Mouse (Mus musculus) thymus, adult 2 months (tissue): ENCODE data around the gene Tnfsf13.

ENCODE experiments used
- CTCF ChIP-seq: fragments of 200-500 bp; IDR thresholded peaks from 2 replicates; pipeline ENCODE4 v1.5.1; 2012; ENCODE audit warnings: mild to moderate bottlenecking, control low read depth, low read length, moderate library complexity, borderline replicate concordance; ENCODE audit not compliant: control insufficient read depth, poor library complexity, insufficient read depth; ENCODE audit errors: extremely low read depth
- POLR2A ChIP-seq: fragments of 200-500 bp; IDR thresholded peaks from 2 replicates; pipeline ENCODE4 v1.6.1; 2012; ENCODE audit warnings: mild to moderate bottlenecking, low read length, control low read depth, moderate library complexity; ENCODE audit not compliant: control insufficient read depth, poor library complexity, insufficient read depth; ENCODE audit errors: extremely low read depth

DNA sequence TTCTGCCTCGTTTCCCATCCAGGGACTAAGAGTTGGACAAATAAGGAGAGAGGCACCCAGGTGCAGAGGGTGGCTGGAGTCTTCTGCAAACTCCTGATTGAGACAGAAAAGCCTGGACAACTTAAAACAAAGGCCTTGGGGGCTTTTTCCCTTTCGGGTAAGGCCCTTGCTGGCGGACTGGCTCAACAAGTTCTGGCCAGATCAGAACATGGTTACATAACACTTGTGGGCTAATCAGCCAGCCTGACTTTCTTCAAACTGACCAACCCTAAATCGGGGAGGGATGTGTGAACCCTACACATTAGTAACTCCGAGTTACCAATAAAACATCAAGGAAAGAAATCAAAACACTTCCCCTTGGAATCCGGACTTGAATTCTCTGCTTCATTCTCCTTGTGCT is 35.3 kb upstream of the Tnfsf13 start:
- TF ChIP-seq CTCF (no peak), POLR2A (no peak)
